Mouse (Mus musculus): ENCODE data around the gene Klhdc4. TPM values are rescaled to one million over a fixed set of nuclear protein-coding genes. Genes with fewer than 3 reads are reported as not detected.

The Klhdc4 gene
- polyA plus RNA-seq, 1 experiment from 2014 or later = 41.2 TPM

DNA sequence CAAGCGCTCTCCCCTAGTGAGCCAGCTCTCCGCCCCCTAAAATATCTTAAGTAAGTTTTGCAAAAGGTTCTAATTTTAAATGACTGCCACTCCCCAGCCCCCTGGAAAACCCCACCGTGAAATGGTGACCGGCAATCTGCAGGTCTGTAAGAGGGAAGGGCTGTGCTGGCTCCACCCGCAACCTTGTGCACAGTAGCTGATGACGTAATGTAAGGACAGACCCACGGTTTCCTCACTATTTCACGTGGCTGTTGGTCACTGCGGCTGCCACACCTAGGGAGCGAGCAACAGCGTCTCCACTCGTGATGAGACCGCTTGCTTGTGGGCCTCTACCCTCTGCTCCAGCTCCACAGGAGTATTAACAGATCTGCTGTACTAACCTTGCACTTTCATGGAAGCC is 23.2 kb downstream of the Klhdc4 start:
- Histone ChIP-seq H3K27me3 (no peaks in the 10 kb centered on the region), H3K4me1 (peaks cover 8% of the 10 kb centered on the region), H3K9ac (no peak overlapping the region), H3K36me3 (peaks cover 57% of the 10 kb centered on the region), H3K4me2 (no peak overlapping the region), H3K27ac (no peak overlapping the region), H3K4me3 (no peak overlapping the region), H3K9me3 (no peaks in the 10 kb centered on the region)
- WGBS = 77% methylated on average over 13 of the region's 13 CpGs
- no peak for ATAC-seq (ENCODE audit: insufficient number of reproducible peaks, insufficient read depth, low FRiP score, low TSS enrichment, low read depth)

DNA sequence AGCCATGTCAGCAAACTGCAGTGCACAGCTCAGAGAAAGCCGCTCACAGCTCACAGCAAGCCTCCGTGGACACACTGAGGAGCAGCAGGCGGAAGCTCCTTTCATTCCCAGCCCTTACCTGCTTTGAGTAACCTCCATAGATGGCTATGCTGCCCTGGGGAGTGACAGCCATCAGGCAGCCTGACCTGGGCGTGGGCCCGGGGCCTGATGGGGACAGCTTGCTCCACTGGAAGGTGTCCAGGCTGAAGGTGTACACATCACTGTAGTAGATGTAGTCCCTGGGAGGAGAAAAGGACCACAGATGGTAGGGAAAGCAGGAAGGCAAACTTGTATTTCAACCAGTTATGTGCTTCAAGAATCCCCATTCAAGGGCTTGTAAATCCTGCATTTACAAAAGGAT is 24.5 kb downstream of the Klhdc4 start:
- Histone ChIP-seq H3K36me3 (peaks cover 61% of the 10 kb centered on the region), H3K4me3 (no peak overlapping the region), H3K9me3 (no peaks in the 10 kb centered on the region), H3K27me3 (no peaks in the 10 kb centered on the region), H3K27ac (no peak overlapping the region), H3K9ac (no peak overlapping the region), H3K4me1 (peaks cover 8% of the 10 kb centered on the region), H3K4me2 (no peak overlapping the region)
- WGBS = 94% methylated on average over 5 of the region's 5 CpGs
- no peak for ATAC-seq (ENCODE audit: insufficient number of reproducible peaks, insufficient read depth, low FRiP score, low TSS enrichment, low read depth)

DNA sequence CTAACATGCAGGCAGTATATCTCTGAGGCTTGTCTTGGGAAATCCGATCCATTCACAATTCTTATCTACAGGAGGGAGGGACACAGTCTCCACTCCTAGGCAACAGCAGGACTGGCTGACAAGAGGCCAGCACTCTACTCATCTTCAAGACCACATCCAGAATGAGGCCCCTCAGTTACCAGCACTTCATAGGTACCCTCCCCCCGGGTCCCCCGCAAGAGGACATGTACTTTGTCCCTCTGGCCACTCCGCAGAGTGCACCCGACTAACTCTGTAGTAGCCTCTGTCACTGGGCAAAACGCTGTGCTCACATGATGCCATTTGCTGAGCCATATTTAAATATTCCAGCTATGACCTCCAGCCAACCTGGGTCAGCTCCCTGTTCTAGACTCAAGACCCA is 31.0 kb downstream of the Klhdc4 start:
- H3K4me3 ChIP-seq = no peak overlapping the region
- no peaks in the 10 kb centered on the region for H3K9me3 ChIP-seq
- no peak for ATAC-seq (ENCODE audit: insufficient number of reproducible peaks, insufficient read depth, low FRiP score, low TSS enrichment, low read depth)
- H3K4me1 ChIP-seq = no peaks in the 10 kb centered on the region
- no peak overlapping the region for H3K9ac ChIP-seq
- peaks cover 83% of the 10 kb centered on the region for H3K36me3 ChIP-seq
- WGBS = 95% methylated on average over 6 of the region's 6 CpGs
- no peaks in the 10 kb centered on the region for H3K27me3 ChIP-seq
- H3K4me2 ChIP-seq = no peak overlapping the region
- H3K27ac ChIP-seq = no peak overlapping the region

DNA sequence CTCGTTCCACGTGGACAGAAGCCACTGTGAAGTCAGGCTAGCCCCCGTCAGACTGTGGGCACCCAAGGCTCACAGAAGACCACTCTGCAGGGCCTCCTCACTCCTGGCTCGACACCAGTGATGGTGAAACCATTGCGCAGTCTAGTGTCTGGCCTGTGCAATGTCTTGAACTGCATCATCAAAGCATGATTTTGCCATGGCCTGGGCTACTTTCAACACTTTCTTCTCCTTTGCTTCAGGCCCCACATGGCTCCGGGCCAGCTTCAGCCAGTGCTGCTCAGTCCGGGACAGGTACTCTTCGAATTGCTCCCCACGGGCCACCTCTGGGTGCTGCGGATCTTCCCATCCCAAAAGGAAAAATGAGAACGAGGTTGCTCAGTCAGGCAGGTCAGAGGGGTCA is 33.0 kb downstream of the Klhdc4 start:
- Histone ChIP-seq H3K27me3 (no peaks in the 10 kb centered on the region), H3K27ac (no peak overlapping the region), H3K9me3 (no peaks in the 10 kb centered on the region), H3K36me3 (peaks cover 71% of the 10 kb centered on the region), H3K9ac (no peak overlapping the region), H3K4me1 (no peaks in the 10 kb centered on the region), H3K4me2 (no peak overlapping the region), H3K4me3 (no peak overlapping the region)
- no peak for ATAC-seq (ENCODE audit: insufficient number of reproducible peaks, insufficient read depth, low FRiP score, low TSS enrichment, low read depth)
- 93% methylated on average over 11 of the region's 11 CpGs for WGBS

DNA sequence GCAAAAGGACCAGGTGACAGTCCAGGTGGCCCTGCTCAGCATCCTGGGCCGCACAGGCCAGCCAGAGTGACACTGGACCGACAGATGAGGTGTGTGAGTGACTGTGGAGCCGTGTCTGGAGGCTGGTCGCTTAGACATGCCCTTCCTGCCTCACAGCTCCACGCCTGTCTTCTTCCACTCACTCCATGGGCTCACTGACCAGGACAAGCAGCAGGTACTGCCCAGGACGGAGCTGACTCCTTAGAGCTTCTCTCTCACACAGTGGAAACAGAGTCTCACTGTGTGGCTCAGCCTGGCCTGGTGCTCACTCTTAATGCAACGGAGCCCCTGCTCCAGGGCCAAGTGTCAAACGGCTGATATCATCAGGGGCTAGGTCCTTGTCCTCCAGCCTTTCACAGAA is 33.9 kb downstream of the Klhdc4 start:
- 92% methylated on average over 8 of the region's 8 CpGs for WGBS
- ATAC-seq (ENCODE audit: insufficient number of reproducible peaks, insufficient read depth, low FRiP score, low TSS enrichment, low read depth) = no peak
- H3K4me3 ChIP-seq = no peak overlapping the region
- no peak overlapping the region for H3K4me2 ChIP-seq
- H3K4me1 ChIP-seq = no peaks in the 10 kb centered on the region
- H3K36me3 ChIP-seq = peaks cover 61% of the 10 kb centered on the region
- H3K27me3 ChIP-seq = no peaks in the 10 kb centered on the region
- H3K9ac ChIP-seq = no peak overlapping the region
- no peak overlapping the region for H3K27ac ChIP-seq
- H3K9me3 ChIP-seq = no peaks in the 10 kb centered on the region

DNA sequence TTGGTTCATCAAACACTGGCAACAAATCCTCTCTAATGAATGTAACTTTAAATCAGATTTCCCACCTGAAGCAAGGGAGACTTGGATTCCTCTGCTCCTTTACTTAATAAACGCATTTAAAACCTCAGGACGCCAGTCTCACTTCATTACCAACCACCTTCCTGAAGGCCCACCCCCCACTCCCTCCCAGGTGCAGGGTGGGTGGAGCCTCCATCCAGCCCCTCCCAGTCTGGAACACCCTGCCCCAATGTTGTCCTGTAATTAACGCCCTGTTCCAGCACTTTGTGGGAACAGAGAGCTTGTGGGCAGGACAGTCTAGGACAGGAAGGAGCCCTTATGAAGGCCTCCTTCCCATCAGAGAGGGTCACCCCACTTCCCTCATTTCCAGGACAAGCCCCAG is 35.2 kb downstream of the Klhdc4 start:
- ATAC-seq (ENCODE audit: insufficient number of reproducible peaks, insufficient read depth, low FRiP score, low TSS enrichment, low read depth) = no peak
- Histone ChIP-seq H3K4me1 (no peaks in the 10 kb centered on the region), H3K27me3 (no peaks in the 10 kb centered on the region), H3K4me2 (no peak overlapping the region), H3K27ac (no peak overlapping the region), H3K36me3 (peaks cover 48% of the 10 kb centered on the region), H3K9ac (no peak overlapping the region), H3K4me3 (no peak overlapping the region), H3K9me3 (no peaks in the 10 kb centered on the region)
- 43% methylated on average over 3 of the region's 3 CpGs for WGBS

DNA sequence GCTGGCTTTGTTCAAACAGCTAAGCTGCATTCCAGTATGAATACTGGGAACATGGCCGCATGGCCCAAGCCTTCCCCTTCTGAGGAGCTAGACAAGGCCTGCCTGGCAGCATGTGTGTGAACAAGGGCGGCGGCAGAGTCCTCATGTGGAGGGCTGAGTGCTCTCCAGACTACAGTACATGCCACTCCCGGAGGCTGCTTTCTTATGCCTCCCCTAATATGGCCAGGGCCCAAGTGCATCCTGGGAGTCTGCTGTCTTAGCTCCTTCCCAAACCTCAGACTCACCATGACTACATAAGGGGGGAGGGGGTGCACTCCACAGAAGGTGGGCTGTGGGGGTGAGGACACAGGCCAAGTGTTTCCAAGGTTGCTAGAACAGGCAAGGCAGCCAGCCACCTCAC is 36.7 kb downstream of the Klhdc4 start:
- H3K27me3 ChIP-seq = no peaks in the 10 kb centered on the region
- peaks cover 33% of the 10 kb centered on the region for H3K36me3 ChIP-seq
- H3K27ac ChIP-seq = no peak overlapping the region
- 86% methylated on average over 4 of the region's 4 CpGs for WGBS
- no peaks in the 10 kb centered on the region for H3K9me3 ChIP-seq
- H3K4me1 ChIP-seq = no peaks in the 10 kb centered on the region
- no peak overlapping the region for H3K4me2 ChIP-seq
- H3K9ac ChIP-seq = no peak overlapping the region
- ATAC-seq (ENCODE audit: insufficient number of reproducible peaks, insufficient read depth, low FRiP score, low TSS enrichment, low read depth) = no peak
- no peak overlapping the region for H3K4me3 ChIP-seq

DNA sequence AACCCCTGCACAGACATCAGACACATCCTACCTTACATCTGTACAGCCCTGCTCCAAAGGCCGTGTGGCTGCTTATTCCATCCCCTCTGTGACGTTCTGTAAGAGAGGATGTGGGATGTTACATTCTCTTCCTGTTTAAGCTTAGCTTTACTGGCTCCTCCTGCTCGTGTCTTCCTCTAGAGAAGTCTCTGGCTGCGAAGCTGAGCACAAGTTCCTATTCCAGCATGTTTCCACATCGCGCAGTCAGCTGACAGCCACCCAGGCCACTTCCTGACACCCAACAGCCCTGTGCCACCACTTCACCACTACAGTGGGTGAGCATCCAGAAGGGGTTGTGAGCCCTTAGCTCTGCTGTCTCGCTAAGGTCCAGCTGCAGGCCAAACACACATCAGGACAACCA is 37.2 kb downstream of the Klhdc4 start:
- Histone ChIP-seq H3K9me3 (no peaks in the 10 kb centered on the region), H3K36me3 (peaks cover 28% of the 10 kb centered on the region), H3K4me3 (no peak overlapping the region), H3K27ac (no peak overlapping the region), H3K9ac (no peak overlapping the region), H3K4me1 (no peaks in the 10 kb centered on the region), H3K4me2 (no peak overlapping the region), H3K27me3 (no peaks in the 10 kb centered on the region)
- 81% methylated on average over 7 of the region's 7 CpGs for WGBS
- no peak for ATAC-seq (ENCODE audit: insufficient number of reproducible peaks, insufficient read depth, low FRiP score, low TSS enrichment, low read depth)

DNA sequence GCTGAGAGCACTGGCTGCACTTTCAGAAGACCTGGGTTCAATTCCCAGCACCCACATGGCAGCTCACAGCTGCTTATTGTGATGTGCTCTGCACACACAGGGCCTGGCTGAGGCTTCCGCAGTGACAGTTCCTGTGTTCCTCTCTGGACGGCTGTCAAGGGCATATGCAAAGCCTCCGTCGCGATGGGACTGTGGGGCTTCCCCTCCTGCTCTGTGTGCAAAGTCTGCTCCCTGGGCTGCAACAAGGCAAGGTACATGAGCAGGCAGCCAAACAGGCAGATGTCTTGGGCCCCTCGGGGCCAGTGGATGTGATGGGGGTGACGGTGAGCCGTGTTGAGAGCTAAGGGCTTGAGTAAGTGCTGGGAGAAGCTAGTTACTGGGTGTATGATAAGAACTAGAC is 40.6 kb downstream of the Klhdc4 start:
- H3K4me2 ChIP-seq = no peak overlapping the region
- no peak overlapping the region for H3K27ac ChIP-seq
- WGBS = 84% methylated on average over 8 of the region's 8 CpGs
- ATAC-seq (ENCODE audit: insufficient number of reproducible peaks, insufficient read depth, low FRiP score, low TSS enrichment, low read depth) = no peak
- no peaks in the 10 kb centered on the region for H3K36me3 ChIP-seq
- H3K4me3 ChIP-seq = no peak overlapping the region
- H3K4me1 ChIP-seq = peaks cover 15% of the 10 kb centered on the region; the same call in 1 of the 2 replicates
- no peaks in the 10 kb centered on the region for H3K27me3 ChIP-seq
- no peaks in the 10 kb centered on the region for H3K9me3 ChIP-seq
- H3K9ac ChIP-seq = no peak overlapping the region

DNA sequence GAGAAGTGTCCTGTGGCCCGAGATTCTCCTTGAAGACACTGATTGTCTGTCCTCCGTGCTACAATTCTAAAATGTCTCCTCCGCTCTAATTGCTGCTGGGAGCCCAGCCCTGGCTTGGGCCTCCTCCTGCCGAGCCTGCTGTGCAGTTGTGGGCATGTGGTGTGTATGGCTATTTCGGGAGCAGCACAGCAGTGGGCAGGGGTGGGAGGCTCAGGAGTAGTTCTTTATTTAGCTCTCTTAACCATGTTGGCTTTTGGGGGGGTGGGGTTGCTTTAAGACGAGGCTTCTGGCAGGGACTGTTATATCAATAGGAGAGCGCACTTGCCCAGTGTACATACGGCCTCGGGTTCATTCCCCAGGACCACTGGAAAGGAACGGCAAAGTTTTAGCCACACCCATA is 42.8 kb downstream of the Klhdc4 start:
- Histone ChIP-seq H3K27ac (peak overlapping the region; percentile 16; the same call in 1 of the 2 replicates), H3K9ac (no peak overlapping the region), H3K27me3 (no peaks in the 10 kb centered on the region), H3K4me2 (no peak overlapping the region), H3K36me3 (no peaks in the 10 kb centered on the region), H3K9me3 (no peaks in the 10 kb centered on the region), H3K4me3 (no peak overlapping the region), H3K4me1 (peaks cover 15% of the 10 kb centered on the region; the same call in 1 of the 2 replicates)
- ATAC-seq (ENCODE audit: insufficient number of reproducible peaks, insufficient read depth, low FRiP score, low TSS enrichment, low read depth) = peak; percentile 49
- WGBS = 46% methylated on average over 10 of the region's 10 CpGs

DNA sequence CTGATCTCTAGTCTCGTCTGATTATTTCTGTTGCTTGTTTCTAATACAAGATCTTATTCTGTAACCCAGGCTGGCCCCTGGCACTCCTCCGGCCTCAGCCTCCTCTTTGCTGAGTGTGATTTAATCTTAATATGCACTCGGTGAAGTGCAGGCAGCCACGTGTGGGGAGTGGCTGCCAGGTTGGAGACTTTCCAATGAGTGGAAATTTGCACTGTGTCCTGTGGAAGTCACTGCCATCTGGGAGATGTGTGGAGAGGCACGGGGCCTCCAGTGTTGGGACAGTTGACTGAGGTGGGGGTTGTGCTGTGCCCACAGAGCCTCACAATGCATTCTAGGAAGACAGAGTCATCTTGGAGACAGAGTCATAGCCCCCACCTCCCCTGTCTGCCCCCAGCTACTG is 46.9 kb downstream of the Klhdc4 start:
- no peak overlapping the region for H3K9ac ChIP-seq
- H3K27me3 ChIP-seq = no peaks in the 10 kb centered on the region
- ATAC-seq (ENCODE audit: insufficient number of reproducible peaks, insufficient read depth, low FRiP score, low TSS enrichment, low read depth) = no peak
- H3K36me3 ChIP-seq = no peaks in the 10 kb centered on the region
- no peak overlapping the region for H3K27ac ChIP-seq
- 62% methylated on average over 5 of the region's 5 CpGs for WGBS
- H3K4me1 ChIP-seq = peaks cover 15% of the 10 kb centered on the region; the same call in 1 of the 2 replicates
- no peaks in the 10 kb centered on the region for H3K9me3 ChIP-seq
- H3K4me2 ChIP-seq = no peak overlapping the region
- H3K4me3 ChIP-seq = no peak overlapping the region

DNA sequence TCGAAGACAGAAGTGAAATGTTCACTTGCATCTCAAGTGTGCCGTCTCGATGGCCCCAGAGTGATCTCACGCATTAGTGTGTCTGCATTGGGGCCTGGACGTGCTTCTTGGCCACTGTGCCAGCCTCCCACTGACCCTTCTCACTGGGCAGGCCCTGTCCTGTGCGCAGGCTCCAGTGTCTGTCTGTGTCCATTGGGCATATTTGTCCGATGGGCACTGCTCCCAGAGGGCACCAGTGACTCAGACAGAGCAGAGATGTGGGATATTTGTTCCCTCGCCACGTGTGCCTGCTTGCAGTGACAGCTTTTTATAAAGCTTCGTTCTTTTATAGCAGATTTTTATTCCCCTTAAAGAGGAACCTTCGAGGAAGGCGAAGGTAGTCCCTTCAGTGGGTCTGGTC is 55.5 kb downstream of the Klhdc4 start:
- Histone ChIP-seq H3K4me2 (no peak overlapping the region), H3K9me3 (no peaks in the 10 kb centered on the region)
- WGBS = 86% methylated on average over 12 of the region's 12 CpGs

More for the DNA sequence above, 55.5 kb downstream of the Klhdc4 start:
- Histone ChIP-seq H3K27me3 (no peaks in the 10 kb centered on the region), H3K36me3 (no peaks in the 10 kb centered on the region), H3K4me3 (no peak overlapping the region), H3K27ac (no peak overlapping the region), H3K4me1 (peaks cover 5% of the 10 kb centered on the region; the same call in 1 of the 2 replicates), H3K9ac (no peak overlapping the region)
- ATAC-seq (ENCODE audit: insufficient number of reproducible peaks, insufficient read depth, low FRiP score, low TSS enrichment, low read depth) = no peak
